Mouse (Mus musculus) mature B cell (primary cell): Measurements from ENCODE around the gene Klhl2.

Experiments used
- in situ Hi-C: fragments of 300-500 bp; cut with MboI; formaldehyde crosslinking; loops from 2 replicates; pipeline ENCODE4 v1.14.3; 2019

The Klhl2 gene

GRCm38 (mm10) chr8:64831656-64832055, 18.2 kb downstream of the Klhl2 start:
- in situ Hi-C loops, result no loop called here

GRCm38 (mm10) chr8:64829921-64830320, 19.9 kb downstream of the Klhl2 start:
- in situ Hi-C loops, result no loop called here

- in situ Hi-C loops, result no loop called here
Observed at GRCm38 (mm10) chr8:64829391-64829790, 20.4 kb downstream of the Klhl2 start.

- in situ Hi-C loops, result no loop called here
Observed at GRCm38 (mm10) chr8:64828466-64828865, 21.4 kb downstream of the Klhl2 start.

DNA sequence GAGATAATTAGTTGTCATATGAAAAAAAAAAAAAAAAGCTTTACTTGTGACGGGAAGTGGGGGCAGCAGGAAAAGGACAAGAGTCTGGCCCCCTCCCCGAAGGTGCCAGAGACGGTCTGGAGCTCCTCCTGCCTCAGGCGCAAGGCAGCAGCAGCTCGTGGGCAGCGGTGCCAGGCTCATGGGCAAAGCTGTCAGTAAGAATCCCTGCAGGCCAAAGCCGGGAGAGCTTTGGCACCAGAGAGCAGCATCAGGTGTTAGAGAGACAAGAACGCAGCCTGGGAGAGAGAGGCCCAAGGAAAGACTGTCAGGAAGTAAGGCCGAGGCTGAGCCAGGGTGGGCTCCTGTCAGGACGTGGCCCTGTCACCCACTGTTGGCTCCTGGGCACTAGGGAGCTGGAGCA, 22.5 kb downstream of the Klhl2 start:
- in situ Hi-C loops, result no loop called here

DNA sequence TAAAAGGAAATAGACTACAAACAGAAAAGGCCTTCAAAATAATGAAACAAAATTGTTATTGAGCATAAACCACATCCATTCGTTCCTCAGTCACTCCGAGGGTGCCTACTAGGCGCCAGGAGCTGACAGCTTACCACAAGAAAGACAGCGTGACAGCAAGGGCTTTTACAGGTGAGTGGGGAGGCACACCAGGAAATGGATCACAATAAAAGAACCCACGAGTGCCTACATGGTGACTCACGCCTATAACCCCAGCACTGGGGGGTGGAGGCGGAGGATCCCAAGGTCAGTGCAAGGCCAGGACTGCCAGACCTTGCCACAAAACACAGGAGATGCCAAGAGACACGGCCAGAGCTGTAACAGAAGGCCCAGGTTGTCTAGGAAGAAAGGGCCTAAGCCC, 23.4 kb downstream of the Klhl2 start:
- in situ Hi-C loops, result no loop called here

GRCm38 (mm10) chr8:64823905-64824304, 25.9 kb downstream of the Klhl2 start:
- in situ Hi-C loops, result no loop called here

DNA sequence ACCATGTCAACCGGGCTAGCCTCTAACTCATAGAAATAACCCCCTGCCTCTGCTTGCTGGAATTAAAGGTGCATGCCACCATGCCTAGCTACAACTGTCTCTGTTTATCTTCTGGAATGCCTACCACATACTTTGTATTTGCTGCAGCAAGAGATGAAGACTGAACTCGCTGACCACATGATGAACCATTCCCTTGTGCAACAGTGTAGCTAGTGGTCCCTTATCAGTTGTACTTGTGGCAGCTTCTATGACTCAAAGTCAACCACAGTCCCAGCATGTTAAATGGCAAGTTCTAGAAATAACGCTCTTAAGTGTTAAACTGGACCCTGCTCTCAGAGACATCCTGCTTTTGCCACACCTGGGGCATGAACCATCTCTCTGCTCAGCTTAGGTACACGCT, 28.9 kb downstream of the Klhl2 start:
- in situ Hi-C loops, result no loop called here

DNA sequence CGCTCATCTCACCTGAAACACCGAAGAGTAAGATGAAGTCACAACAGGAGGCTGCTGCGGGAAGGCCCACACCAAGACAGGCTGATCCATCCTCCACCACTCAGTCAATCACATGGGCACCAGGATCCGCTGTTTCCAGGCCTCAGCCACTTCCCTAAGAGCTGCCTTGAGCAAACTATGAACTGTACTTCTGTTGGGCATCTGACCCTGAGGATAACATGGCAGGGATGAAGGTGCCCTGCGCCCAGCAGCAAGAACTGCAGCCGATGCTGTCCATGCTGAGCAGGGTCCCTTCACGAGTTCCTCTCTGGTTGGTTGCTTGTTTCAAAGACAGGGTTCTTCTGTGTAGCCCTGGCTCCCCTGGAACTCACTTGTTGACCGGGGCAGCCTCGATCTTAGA, 38.0 kb downstream of the Klhl2 start:
- in situ Hi-C loops, result no loop called here

GRCm38 (mm10) chr8:64811083-64811482, 38.7 kb downstream of the Klhl2 start:
- in situ Hi-C loops, result no loop called here

GRCm38 (mm10) chr8:64806558-64806957, 43.3 kb downstream of the Klhl2 start:
- in situ Hi-C loops, result no loop called here

DNA sequence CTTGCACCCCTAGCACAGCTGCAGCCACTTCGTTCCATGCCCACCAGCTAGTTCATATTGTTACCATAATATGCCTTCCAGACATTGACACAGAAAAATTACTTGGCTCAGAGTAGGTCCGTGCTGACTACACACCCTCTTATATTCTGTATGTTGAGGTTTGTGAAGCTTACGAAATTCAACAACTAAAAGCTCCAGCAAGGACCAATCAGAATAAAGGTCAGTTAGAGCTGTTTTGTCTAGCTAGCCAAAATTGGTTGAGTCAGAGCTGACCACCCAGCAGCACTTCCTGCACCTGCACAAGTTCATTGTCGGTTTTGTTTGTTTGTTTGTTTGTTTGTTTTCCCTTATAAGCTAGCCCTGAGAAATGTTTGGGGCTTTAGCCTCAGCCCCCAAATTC, 44.8 kb downstream of the Klhl2 start:
- in situ Hi-C loops, result no loop called here

GRCm38 (mm10) chr8:64799306-64799705, 50.5 kb downstream of the Klhl2 start:
- in situ Hi-C loops, result no loop called here

- in situ Hi-C loops, result no loop called here
Observed at GRCm38 (mm10) chr8:64798503-64798902, 51.3 kb downstream of the Klhl2 start.

DNA sequence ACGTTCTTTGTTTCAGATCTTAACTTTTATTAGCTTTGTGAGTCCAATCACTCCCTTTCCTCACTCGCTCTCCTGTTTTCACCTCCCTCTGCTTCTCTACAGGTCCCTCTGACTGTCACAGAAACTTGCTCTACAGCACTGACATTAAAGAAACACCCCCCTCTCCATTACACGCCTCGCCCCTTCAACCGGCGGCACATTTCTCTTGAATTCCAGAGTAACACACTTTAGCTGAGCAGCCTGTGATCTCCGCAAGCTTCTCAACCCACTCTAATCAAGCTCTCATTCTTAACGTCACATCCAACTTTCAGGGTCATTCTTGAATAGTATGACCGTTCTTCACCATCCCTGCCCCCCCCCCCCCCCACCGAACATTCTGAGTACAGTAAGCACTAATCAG, 52.1 kb downstream of the Klhl2 start:
- in situ Hi-C loops, result no loop called here

- in situ Hi-C loops, result no loop called here
Observed at GRCm38 (mm10) chr8:64791250-64791881, 58.5 kb downstream of the Klhl2 start.

DNA sequence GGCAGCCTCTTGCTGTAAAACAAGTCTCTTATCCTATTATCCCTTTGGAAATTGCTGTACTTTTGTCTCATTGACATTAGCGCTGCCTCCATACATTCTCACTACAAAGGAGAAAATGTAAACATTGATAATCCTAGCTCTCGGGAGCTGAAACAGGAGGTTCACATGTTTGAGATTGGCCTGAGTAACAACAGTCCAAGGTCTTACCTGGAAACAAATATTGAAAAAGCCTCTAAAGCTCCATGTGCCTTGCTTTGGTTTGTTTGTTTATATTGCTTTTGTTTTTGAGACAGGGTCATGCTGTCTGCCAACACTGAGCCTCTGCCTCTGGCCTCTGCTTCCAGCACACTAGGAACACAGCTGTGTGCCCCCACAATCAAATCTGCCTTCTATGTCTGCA, 59.4 kb downstream of the Klhl2 start:
- in situ Hi-C loops, result no loop called here

GRCm38 (mm10) chr8:64788715-64789114, 61.1 kb downstream of the Klhl2 start:
- in situ Hi-C loops, result no loop called here

- in situ Hi-C loops, result no loop called here
Observed at GRCm38 (mm10) chr8:64786801-64787200, 63.0 kb downstream of the Klhl2 start.

- in situ Hi-C loops, result no loop called here
Observed at GRCm38 (mm10) chr8:64784235-64784634, 65.6 kb downstream of the Klhl2 start.

DNA sequence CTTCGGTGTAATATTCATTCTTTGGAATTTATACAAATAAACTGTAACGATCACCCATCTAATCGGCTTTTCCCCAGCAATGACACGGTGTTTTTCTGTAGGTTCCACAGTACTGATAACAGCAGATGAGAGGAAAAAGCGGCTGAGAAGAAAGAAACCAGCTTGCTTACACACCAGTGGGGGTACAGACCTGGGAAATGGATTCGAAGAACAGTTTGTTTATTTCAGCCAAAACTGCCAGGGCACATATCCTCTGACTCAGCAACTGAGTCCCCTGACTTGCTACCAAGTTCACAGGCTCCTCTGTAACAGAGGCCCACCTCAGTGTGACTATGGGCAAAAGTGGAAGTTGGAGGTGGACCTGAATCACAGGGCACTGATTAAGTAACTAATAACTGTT, 67.9 kb downstream of the Klhl2 start:
- in situ Hi-C loops, result no loop called here

DNA sequence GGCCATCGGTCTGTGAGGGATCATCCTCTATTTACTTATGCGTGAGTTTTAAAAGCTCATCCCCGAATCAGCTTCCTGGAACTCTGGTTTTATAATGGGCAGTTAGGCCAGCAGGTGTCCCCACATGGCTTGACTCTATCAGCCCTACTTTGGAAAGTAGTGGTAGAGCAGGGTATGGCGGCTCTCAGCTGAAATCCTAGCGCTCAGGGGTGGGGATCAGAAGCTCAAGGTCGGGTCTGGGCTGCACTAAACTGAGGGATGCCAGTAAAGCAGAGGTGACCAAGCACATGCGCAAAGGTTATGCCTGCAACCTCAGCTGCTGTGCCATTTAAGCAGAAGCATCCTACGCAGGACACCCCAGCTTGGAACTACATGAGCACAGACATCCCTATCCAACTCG, 71.9 kb downstream of the Klhl2 start:
- in situ Hi-C loops, result no loop called here

GRCm38 (mm10) chr8:64774136-64774535, 75.7 kb downstream of the Klhl2 start:
- in situ Hi-C loops, result no loop called here

DNA sequence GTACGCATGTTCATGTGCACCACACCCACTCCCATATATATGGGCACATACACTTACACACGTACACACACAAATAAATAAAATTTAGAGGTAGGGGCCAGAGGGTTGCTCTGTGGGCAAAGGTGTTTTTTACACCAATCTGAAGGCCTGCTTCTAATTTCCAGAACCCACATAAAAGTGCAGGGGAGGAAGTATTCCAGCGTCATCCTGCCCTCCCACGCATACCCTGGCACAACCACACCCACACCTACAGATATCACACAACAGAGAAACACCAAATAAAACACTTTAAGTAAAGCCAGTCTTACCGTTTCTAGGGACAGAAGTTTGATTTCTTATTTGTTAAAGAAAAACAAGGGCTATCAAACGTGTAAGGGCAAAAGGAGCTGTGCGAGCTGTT, 79.0 kb downstream of the Klhl2 start:
- in situ Hi-C loops, result no loop called here

- in situ Hi-C loops, result no loop called here
Observed at GRCm38 (mm10) chr8:64769586-64769985, 80.2 kb downstream of the Klhl2 start.
